Mouse (Mus musculus) lung, postnatal 25 days (tissue): ENCODE measurements around the gene Meig1.
A peak's percentile ranks its signal among the peaks of the same experiment; 100 is the strongest.
"Not testable (repeated sequence)": the region's sequence is repeated elsewhere in the genome, so short reads cannot be mapped to it uniquely, and the experiment has no call there.

Source experiments
- DNase-seq: peaks from one replicate; pipeline ENCODE4 v3.0.0; 2022; ENCODE audit warnings: low spot score

Meig1 gene

DNA sequence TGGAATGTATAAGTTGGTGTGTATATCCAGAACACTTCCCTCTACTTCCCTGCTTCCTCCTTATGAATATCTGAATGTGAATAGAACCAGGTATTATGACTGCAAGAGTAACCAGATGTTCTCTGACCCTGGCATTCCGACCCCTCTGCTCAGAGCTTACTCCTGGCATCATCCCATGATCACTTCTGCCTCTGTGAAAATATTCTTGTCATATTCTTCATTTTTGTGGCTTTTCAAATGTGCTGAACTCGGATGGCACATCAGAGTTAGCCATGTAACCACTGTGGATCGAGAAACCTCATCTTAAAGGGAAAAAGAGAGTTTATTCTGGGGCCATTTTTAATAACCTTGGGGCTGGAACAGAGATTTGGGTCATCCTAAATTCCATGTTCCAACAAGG is at the start of gene Meig1:
Gene Meig1, minus strand, starts transcription at position 101 of the 400 bp plus-strand sequence.
- no peak for DNase-seq

- no peak for DNase-seq
Observed at GRCm38 (mm10) chr2:3456590-3456989, 34.1 kb upstream of the Meig1 start.

GRCm38 (mm10) chr2:3453096-3453495 is 30.6 kb upstream of the Meig1 start:
- DNase-seq, result no peak

DNA sequence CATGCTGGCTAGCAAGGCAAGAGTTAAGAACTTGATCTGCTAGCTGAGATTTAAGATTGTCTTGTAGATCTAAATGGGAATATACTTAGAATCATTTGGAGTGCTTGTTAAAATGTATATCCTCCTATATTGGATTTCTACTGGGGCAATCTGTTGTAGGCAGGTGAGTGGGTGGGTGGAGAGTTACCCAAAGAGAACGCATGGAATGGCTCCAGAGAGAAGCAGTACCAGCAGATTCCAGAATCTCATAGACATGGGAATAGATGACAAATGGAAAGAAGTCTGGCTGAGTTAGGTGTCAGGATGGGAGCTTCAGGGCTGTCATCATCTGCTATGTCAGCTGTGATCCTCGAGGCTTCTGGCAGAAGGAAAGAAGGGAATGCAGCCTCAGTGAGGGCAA is 27.0 kb upstream of the Meig1 start:
- DNase-seq, result no peak

DNA sequence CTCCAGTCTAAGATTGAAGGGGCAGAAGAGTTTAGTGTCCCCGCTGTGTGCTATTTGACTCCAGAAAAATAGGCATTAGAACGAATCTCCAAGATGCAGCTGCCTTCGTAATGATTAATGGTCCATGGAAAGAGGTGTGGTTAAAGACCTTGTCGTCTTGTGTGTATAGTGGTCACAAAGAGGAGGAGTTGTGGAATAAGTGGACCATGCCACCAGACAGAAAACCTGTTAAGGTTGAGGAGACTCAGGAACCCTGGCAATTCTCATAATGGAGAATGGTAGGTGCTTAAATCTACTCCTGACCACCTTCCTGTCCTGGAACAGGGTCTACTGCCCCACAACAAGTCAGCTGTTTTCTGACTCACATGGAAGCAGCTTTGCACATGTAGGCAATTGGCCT is 23.5 kb upstream of the Meig1 start:
- DNase-seq, result no peak

DNA sequence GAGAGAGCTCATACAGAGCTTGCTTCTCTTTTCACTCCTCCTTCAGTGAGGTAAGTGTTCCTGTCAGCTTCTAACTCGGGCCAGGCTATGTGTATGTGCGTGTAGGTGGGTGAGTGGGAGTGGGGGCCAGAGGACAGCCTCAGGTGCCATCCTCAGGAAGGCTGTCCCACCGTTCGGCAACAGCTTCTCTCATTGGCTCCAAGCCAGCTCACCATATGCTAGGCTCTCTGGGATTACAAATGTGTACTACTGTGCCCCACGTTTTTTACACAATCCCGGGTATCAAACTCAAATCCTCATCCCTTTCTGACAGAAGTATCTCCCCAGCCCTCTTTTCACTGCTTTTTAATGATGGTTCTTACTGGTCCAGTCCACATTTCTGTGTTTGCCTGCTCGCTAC is 21.8 kb upstream of the Meig1 start:
- no peak for DNase-seq

- no peak for DNase-seq
Observed at GRCm38 (mm10) chr2:3437956-3438355, 15.5 kb upstream of the Meig1 start.

- no peak for DNase-seq
Observed at GRCm38 (mm10) chr2:3435369-3436061, 13.1 kb upstream of the Meig1 start.

- DNase-seq, result no peak
Observed at GRCm38 (mm10) chr2:3430956-3431355, 8.5 kb upstream of the Meig1 start.

- DNase-seq, result no peak
Observed at GRCm38 (mm10) chr2:3424579-3424910, 2.1 kb upstream of the Meig1 start.

GRCm38 (mm10) chr2:3423841-3424578 is 1.6 kb upstream of the Meig1 start, which contains the start of gene Dclre1c:
Dclre1c (plus strand) TSS chr2:3424131.
- peak; percentile 94 for DNase-seq

- no peak for DNase-seq
Observed at GRCm38 (mm10) chr2:3420157-3420556, 2.3 kb downstream of the Meig1 start.

DNA sequence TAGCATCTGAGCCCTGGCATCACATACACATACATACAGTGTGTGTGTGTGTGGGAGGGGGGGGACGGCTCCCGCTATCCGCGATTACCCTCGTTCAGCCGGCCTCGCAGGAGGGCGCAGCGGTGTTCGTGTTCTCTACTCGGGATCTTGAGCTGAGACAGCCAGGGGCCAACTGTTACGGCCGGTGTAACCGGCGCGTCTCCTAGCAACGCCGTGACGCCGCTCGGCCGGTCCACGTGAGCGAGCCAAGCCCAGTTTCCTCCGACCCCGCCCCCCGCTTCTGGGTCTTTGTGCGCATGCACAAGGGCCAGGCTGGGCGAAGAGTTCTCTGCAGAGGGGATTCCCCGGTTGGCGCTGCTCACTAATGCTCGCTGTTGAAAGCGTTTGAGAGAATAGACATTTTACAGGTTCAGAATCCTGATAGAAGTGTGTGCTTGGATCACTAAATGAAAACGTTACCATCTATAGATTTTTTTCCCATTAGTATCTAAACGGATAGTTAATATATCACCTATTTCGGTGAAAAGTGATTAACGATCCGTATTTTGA is 3.5 kb downstream of the Meig1 start:
- peak; percentile 97 for DNase-seq

DNA sequence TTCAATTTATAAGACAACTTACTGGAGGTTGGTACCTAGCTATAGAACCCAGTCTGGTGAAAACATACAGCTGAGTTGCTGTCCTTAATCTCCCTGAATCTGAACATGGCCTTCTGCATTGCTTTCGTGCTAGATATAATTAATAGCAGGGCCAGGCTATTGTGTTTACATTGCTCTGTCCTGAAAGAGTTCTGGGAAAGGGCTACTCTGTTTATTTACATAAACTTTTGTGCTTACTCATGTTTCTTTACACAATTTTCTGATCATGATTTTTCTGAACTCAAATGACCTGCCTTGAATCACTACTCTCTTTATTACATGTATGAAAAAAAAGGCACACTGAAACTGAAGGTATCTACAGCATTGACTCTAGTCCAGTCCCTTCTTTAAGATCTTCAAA is 6.8 kb downstream of the Meig1 start:
- no peak for DNase-seq

- peak; percentile 34 for DNase-seq
Observed at GRCm38 (mm10) chr2:3414241-3414640, 8.2 kb downstream of the Meig1 start.

- DNase-seq, result no peak
Observed at GRCm38 (mm10) chr2:3407756-3408155, 14.7 kb downstream of the Meig1 start.

DNA sequence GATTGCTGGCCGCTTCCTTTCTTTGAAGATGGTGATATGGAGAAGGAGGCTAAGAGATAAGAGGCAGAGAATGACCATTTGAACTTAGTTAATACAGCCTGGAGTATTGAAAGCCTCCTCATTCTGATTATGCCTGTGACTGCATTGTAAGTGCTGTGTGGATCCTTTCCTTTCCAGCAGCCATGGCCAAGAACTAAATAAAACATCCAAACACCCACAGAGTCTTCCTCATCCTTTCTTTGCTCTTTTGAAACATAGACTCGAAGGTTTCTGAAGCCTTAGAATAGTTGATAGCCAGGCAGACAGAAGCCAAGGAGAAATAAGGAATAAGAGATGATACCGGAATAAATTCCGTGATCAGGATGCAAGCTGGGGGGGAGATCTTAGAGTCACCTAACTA is 16.5 kb downstream of the Meig1 start:
- DNase-seq, result no peak

DNA sequence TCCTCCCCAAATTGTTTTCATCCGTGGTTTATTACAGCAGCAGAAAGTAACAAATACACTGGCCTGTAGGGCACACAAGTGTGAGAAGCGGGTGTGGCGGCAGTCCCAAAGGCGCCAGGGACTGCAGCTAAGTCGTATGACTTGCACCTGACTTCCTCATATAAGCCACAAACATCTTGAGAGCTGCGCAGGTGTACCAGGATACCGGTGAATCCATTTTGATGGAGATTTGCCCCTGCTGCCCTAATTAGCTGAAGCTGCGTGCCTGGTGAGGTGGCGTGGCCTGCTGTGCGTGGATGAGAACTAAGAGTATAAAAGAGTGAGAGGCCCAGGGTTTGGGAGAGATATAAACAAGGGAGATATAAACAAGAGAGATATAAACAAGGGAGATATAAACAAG is 25.3 kb downstream of the Meig1 start, which contains the start of gene Olah:
Gene Olah, minus strand, starts transcription at position 101 of the 400 bp plus-strand sequence.
- not testable (repeated sequence) for DNase-seq

- no peak for DNase-seq
Observed at GRCm38 (mm10) chr2:3391945-3392344, 30.5 kb downstream of the Meig1 start.

DNA sequence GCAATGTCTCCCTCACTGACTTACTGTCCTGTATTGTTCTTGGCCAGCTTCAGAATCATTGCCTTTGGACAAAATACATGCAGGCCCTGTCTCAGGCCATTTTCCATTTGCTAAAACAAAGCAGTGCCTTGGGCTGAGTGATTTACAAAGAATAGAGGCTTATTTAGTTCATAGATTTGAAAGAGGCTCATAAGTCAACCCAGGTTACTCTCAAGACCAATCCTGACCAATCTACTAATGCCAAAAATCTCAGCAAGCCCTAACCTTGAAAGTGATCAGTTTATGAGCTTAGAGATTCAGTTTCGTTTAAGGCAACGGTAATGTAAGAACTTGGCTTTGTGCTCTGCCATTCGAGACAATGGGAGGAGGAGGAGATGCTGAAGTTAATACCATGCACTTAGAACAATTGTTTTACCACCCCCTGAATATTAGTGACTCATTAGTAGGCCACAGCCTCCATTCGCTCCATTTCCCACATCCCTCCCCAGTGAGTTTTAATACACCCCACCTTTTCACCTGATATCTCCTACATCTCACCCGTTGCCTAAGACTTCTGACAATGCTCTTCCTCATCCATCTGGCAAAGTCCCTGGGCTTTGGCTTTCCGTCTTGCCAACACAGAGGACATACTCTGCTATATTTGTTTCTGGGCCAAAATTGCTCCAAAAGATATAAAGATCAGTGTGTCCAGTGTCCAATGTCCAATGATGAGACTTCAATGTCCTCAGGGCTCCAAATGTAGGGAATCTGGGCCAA is 35.2 kb downstream of the Meig1 start:
- no peak for DNase-seq

- DNase-seq, result no peak
Observed at GRCm38 (mm10) chr2:3365127-3365526, 57.3 kb downstream of the Meig1 start.

DNA sequence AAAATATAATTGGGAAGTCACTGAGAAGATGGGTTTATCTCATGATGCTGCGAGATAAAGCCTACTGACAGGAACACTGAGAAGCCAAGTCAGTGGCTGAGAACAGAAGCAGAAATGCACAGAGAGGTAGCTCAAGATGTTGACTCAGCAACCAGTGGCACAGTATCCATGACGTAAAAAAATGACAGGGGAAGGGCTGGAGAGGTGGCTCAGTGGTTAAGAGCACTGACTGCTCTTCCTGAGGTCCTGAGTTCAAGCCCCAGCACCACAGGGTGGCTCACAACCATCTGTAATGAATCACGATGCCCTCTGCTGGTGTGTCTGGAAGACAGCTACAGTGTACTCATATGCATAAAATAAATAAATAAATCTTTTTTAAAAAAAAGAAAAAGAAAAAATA is 61.4 kb downstream of the Meig1 start:
- DNase-seq, result no peak
